12 mouse cellular contexts compared by ENCODE assay signal in genomic region chr10:86368811-86369210, GRCm38 (mm10).
DNase-seq lines count a peak whose midpoint lies in the region; ATAC-seq and TF ChIP-seq lines count a peak whose summit lies in the region.
"Had no signal": no experiment of that assay in that cellular context is flagged by ENCODE, and none has a peak within 500 bp of the region (broad histone marks: within the 10 kb centered on the region; RNA-seq: fewer than 3 reads in every experiment).

No protein-coding gene starts in this region.

- H3K36me3 ChIP-seq in lung, embryonic 14.5 days (ENCODE audit: insufficient read depth) = no peaks in the 10 kb centered on the region
- no peaks in the 10 kb centered on the region for H3K36me3 ChIP-seq in hindbrain, embryonic 12.5 days
- no peaks in the 10 kb centered on the region for H3K36me3 ChIP-seq in hindbrain, embryonic 16.5 days (ENCODE audit: control insufficient read depth, insufficient read depth, low read length)
- H3K36me3 ChIP-seq: embryonic facial prominence, embryonic 12.5 days; limb, embryonic 15.5 days; midbrain, embryonic 12.5 days had no signal

- peak; percentile 80 for ATAC-seq in lung, embryonic 14.5 days (ENCODE audit: insufficient read depth)
- ATAC-seq in hindbrain, embryonic 12.5 days (ENCODE audit: low FRiP score) = no peak
- no peak for ATAC-seq in hindbrain, embryonic 16.5 days
- no peak for ATAC-seq in cerebellum, adult (ENCODE audit: insufficient number of reproducible peaks, low FRiP score, low TSS enrichment)

- H3K9me3 ChIP-seq in lung, embryonic 14.5 days (ENCODE audit: low read depth, low read length) = no peaks in the 10 kb centered on the region
- no peaks in the 10 kb centered on the region for H3K9me3 ChIP-seq in hindbrain, embryonic 12.5 days (replicated peaks)
- no peaks in the 10 kb centered on the region for H3K9me3 ChIP-seq in hindbrain, embryonic 16.5 days (ENCODE audit: control insufficient read depth, low read length)
- H3K9me3 ChIP-seq: embryonic facial prominence, embryonic 12.5 days; limb, embryonic 15.5 days; midbrain, embryonic 12.5 days had no signal

- H3K9ac ChIP-seq in lung, embryonic 14.5 days = no peak overlapping the region
- no peak overlapping the region for H3K9ac ChIP-seq in hindbrain, embryonic 12.5 days
- no peak overlapping the region for H3K9ac ChIP-seq in hindbrain, embryonic 16.5 days (ENCODE audit: low read depth, low read length)
- H3K9ac ChIP-seq: embryonic facial prominence, embryonic 12.5 days; limb, embryonic 15.5 days; midbrain, embryonic 12.5 days had no signal

- no peak overlapping the region for H3K4me3 ChIP-seq in lung, embryonic 14.5 days (ENCODE audit: low read depth, low read length)
- no peak overlapping the region for H3K4me3 ChIP-seq in hindbrain, embryonic 12.5 days
- no peak overlapping the region for H3K4me3 ChIP-seq in hindbrain, embryonic 16.5 days (ENCODE audit: low read length)
- H3K4me3 ChIP-seq: embryonic facial prominence, embryonic 12.5 days; limb, embryonic 15.5 days; midbrain, embryonic 12.5 days had no signal

- H3K4me1 ChIP-seq in lung, embryonic 14.5 days (ENCODE audit: insufficient read depth) = peaks cover 36% of the 10 kb centered on the region
- H3K4me1 ChIP-seq in hindbrain, embryonic 12.5 days = peaks cover 5% of the 10 kb centered on the region; the same call in 1 of the 2 replicates
- peaks cover 3% of the 10 kb centered on the region; the same call in 1 of the 2 replicates for H3K4me1 ChIP-seq in hindbrain, embryonic 16.5 days (ENCODE audit: control insufficient read depth, insufficient read depth, low read depth, low read length)
- H3K4me1 ChIP-seq: midbrain, embryonic 12.5 days had no signal

- 26% methylated on average over 12 of the region's 12 CpGs for WGBS in lung, embryonic 14.5 days
- 85% methylated on average over 12 of the region's 12 CpGs for WGBS in hindbrain, embryonic 12.5 days
- WGBS in hindbrain, embryonic 16.5 days = 70% methylated on average over 12 of the region's 12 CpGs

- DNase-seq in adrenal gland, adult 8-10 months = peak; percentile 52
- DNase-seq in adrenal gland, postnatal 36 days = peak; percentile 49 to 52
- peak; percentile 75 for DNase-seq in kidney, adult 11 months
- peak; percentile 92 for DNase-seq in lung, embryonic 14.5 days
- no peak for DNase-seq in cerebellum, adult 9-10 months
- DNase-seq: right cerebral cortex, postnatal 4 days had no signal

- no peaks in the 10 kb centered on the region for H3K27me3 ChIP-seq in lung, embryonic 14.5 days (ENCODE audit: insufficient read depth, low read length)
- H3K27me3 ChIP-seq in hindbrain, embryonic 12.5 days = no peaks in the 10 kb centered on the region
- H3K27me3 ChIP-seq in hindbrain, embryonic 16.5 days (replicated peaks; ENCODE audit: control insufficient read depth, insufficient read depth, low read length) = no peaks in the 10 kb centered on the region
- H3K27me3 ChIP-seq: embryonic facial prominence, embryonic 12.5 days; limb, embryonic 15.5 days; midbrain, embryonic 12.5 days had no signal

- no peak overlapping the region for H3K27ac ChIP-seq in lung, embryonic 14.5 days (ENCODE audit: low read depth)
- no peak overlapping the region for H3K27ac ChIP-seq in hindbrain, embryonic 12.5 days
- H3K27ac ChIP-seq in hindbrain, embryonic 16.5 days (ENCODE audit: low read depth, low read length) = no peak overlapping the region
- H3K27ac ChIP-seq: embryonic facial prominence, embryonic 12.5 days; limb, embryonic 15.5 days; midbrain, embryonic 12.5 days had no signal

- no peak for TF ChIP-seq CTCF in lung, embryonic 14.5 days (IDR thresholded peaks at IDR 0.05; ENCODE audit: low read depth)

- peak overlapping the region; percentile 8; the same call in 1 of the 2 replicates for H3K4me2 ChIP-seq in lung, embryonic 14.5 days
- H3K4me2 ChIP-seq in hindbrain, embryonic 12.5 days (replicated peaks) = no peak overlapping the region
- no peak overlapping the region for H3K4me2 ChIP-seq in hindbrain, embryonic 16.5 days (ENCODE audit: low read length)
- H3K4me2 ChIP-seq: embryonic facial prominence, embryonic 12.5 days; limb, embryonic 15.5 days; midbrain, embryonic 12.5 days had no signal
